Mouse (Mus musculus): Measurements from ENCODE around the gene Helz2.

Gene Helz2

GRCm38 (mm10) chr2:181241602-181242313, at the start of gene Helz2:
Gene Helz2, minus strand, starts transcription at chr2:181242027.
- ChIA-PET POLR2A (interaction anchor here in 3 of 4 experiments (0.5 to 2.7 kb wide), 7 partner anchors 8 to 1167 kb away, joined by 3 to 9 read pairs (median 4); partner anchors contain the start of gene Ppdpf (in 1 of the 3)), CTCF (interaction anchor here in 3 of 4 experiments (0.6 to 1.0 kb wide), 6 partner anchors 12 to 326 kb away, joined by 3 to 10 read pairs (median 4); partner anchors contain the start of genes Ppdpf (in 1 of the 3) and Ptk6 (in 1 of the 3))

DNA sequence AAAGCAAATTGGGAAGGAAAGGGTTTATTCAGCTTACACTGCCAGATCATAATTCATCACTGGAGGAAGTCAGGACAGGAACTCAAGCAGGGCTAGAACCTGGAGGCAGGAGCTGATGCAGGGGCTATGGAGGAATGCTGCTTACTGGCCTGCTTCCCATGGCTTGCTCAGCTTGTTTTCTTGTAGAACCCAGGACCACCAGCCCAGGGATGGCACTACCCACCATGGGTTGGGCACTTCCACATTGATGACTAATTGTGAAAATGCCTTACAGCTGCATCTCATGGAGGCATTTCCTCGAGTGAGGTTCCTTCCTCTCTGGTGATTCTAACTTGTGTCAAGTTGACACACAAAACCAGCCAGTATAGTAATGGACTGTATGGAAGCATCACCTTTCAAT, 49.1 kb upstream of the Helz2 start:
- POLR2A ChIA-PET = interaction anchor here in 2 of 4 experiments (0.7 to 2.1 kb wide), 4 partner anchors 16 to 104 kb away, joined by 3 to 4 read pairs (median 4); partner anchors contain the start of gene Ppdpf (in 1 of the 2)
- CTCF ChIA-PET = no interaction called here

DNA sequence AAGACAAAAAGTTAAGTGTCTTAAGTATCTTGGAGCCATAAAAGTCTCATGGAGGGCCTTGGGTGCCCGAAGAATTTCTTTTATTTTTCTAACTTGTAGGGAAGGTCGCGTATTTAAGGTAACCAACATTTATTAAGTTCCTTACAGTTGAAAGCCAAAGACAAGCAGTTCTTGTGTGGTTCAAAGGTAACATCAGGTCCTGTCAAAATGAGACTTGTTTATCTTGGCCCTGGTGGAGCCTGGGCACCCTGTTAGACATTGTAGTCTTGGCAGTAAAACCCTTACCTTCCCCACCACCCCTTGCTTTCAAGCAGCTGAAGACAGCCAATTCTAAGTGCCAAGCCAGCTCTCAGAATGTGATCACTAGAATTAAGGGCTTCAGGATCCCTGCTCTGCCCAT, 46.9 kb upstream of the Helz2 start:
- POLR2A ChIA-PET = interaction anchor here in 2 of 4 experiments (0.6 to 2.0 kb wide), 16 partner anchors 11 to 310 kb away, joined by 3 to 9 read pairs (median 3); partner anchors contain the start of genes Ppdpf (in 2 of the 2), Fndc11 (in 1 of the 2), Samd10 (in 1 of the 2) and Stmn3 (in 1 of the 2)

DNA sequence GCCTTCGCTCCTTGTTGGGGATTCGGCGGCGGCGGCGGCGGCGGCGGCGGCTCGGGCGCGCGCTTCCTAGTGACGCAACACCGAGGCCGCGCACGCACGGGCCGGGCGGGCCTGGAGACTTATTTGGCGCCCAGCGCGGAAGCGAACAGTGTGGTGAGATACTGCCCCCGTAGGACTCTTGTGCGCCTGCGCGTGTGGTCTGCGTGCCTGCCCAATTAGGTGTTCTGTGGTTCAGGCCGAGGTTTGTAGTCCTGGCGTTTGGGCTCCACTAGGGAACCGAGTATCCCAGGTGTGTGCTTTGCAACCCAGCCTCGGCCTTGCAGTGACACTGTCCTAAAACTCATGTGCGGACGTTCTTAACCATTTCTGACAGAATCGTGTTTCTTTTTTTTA, 46.1 kb upstream of the Helz2 start, which contains the start of gene Gmeb2:
Gmeb2 (minus strand) TSS at position 78 of the 393 bp plus-strand sequence.
- ChIA-PET POLR2A (interaction anchor here in 2 of 4 experiments (0.9 to 2.0 kb wide), 8 partner anchors 10 to 101 kb away, joined by 3 to 9 read pairs (median 4); partner anchors contain the start of genes Ppdpf (in 1 of the 2) and Stmn3 (in 1 of the 2)), CTCF (interaction anchor here in 1 of 4 experiments (0.8 kb wide), 1 partner anchor 43 kb away, joined by 3 read pairs; no protein-coding TSS in a partner anchor)

More for the DNA sequence above, 46.9 kb upstream of the Helz2 start:
- CTCF ChIA-PET = interaction anchor here in 3 of 4 experiments (0.8 to 1.1 kb wide), 4 partner anchors 18 to 100 kb away, joined by 3 to 4 read pairs (median 4); no protein-coding TSS in a partner anchor

DNA sequence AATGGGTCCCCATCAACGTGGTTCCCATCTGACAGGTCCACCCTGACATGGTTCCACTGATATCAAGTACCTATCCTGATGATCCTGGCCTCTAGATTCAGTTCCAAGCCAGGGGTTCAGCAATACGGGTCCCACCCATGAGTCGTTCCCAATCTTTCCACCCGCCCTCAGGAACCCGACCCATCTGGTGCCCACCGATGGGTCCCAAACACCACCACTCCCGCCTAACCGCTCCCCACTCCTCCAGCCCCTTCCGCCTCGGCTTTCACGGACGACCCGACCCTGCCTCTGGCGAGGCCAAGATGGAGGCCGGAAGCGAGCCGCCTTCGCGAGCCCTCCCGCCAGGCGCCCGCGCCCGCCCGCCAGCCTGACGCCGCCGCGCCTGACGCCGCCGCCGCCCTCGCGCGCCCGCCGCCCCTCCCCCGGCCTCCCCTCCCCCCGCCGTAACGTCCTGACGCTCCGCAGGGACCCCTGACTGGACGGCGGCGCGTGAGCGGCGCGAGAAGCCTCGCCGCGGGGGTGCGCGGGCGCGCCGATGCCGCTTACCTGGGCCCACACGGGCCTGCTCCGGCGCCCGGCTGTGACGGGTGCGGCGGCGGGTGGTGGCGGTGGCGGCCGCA, 45.6 kb upstream of the Helz2 start:
- POLR2A ChIA-PET = interaction anchor here in 1 of 4 experiments (1.6 kb wide), 1 partner anchor 31 kb away, joined by 4 read pairs; no protein-coding TSS in a partner anchor
- CTCF ChIA-PET = no interaction called here

DNA sequence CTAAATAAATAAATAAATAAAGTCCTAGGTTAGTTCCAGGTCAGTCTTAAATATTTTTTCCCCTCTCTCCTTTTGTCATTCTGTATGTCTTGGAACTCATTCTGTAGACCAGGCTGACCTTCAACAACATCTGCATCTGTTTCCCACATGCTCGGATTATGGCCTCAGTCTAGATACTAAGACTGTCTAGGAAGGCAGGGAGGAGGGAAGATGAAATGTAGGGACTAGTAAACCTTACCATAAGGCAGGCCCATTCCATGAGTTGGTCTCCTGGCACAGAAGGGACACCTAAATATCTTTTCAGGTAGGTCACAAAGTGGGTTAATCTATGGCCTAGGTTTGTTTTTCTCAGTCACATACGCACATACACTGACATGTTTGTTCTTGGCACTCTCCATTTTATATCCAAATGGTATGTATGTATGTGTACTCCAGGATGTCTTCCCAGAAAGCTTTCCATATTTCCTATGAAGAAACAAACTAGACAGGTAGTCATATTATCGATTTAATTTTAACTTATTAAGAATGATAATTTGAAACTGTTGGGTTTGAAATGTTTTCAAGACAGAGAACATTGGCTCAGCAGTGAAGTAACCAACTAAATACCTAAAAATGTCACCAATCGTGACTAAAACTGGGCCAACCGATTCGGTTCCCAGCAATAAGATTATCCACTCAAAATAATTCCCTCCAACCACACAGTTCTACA, 45.0 kb upstream of the Helz2 start:
- CTCF ChIA-PET = no interaction called here
- POLR2A ChIA-PET = interaction anchor here (0.5 to 3.1 kb wide), 19 partner anchors 9 to 314 kb away, joined by 3 to 16 read pairs (median 4); partner anchors contain the start of gene Ppdpf (in 2 of the 4)

- ChIA-PET POLR2A (interaction anchor here in 2 of 4 experiments (0.7 to 2.9 kb wide), 5 partner anchors 16 to 323 kb away, joined by 3 to 7 read pairs (median 5); no protein-coding TSS in a partner anchor), CTCF (interaction anchor here in 2 of 4 experiments (0.6 to 0.7 kb wide), 3 partner anchors 34 to 243 kb away, joined by 4 to 7 read pairs (median 7); no protein-coding TSS in a partner anchor)
Observed at GRCm38 (mm10) chr2:181279968-181280367, 38.1 kb upstream of the Helz2 start.

GRCm38 (mm10) chr2:181277866-181278265, 36.0 kb upstream of the Helz2 start:
- ChIA-PET CTCF (no interaction called here), POLR2A (interaction anchor here in 2 of 4 experiments (0.6 to 2.9 kb wide), 8 partner anchors 8 to 146 kb away, joined by 3 to 7 read pairs (median 4); no protein-coding TSS in a partner anchor)

GRCm38 (mm10) chr2:181276766-181277165, 34.9 kb upstream of the Helz2 start:
- CTCF ChIA-PET = interaction anchor here in 2 of 4 experiments (0.6 to 1.2 kb wide), 3 partner anchors 90 to 1310 kb away, joined by 3 to 6 read pairs (median 5); partner anchors contain the start of gene Ppdpf (in 1 of the 2)
- POLR2A ChIA-PET = interaction anchor here in 2 of 4 experiments (0.6 to 2.5 kb wide), 9 partner anchors 9 to 81 kb away, joined by 3 to 16 read pairs (median 3); partner anchors contain the start of genes Ptk6 (in 1 of the 2) and Rtel1 (in 1 of the 2)

DNA sequence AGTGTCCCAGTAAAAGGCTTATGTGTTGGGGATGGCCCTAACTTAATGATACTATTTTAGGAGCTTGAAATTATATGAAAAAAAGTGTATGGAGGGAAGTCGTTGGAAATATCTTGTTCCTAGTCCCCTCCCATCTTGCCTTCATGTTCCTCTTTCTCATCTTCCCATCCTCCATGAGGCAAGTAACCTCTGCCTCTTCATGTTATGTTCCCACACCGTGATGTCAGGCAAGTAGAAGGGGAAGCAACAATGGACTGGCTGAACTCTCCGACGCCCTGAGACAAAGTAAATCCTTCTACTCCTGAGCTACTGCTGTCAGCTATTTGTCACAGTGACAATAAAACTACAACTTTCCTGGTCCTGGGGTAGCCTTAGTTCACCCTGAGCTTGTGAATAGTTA, 32.8 kb upstream of the Helz2 start:
- CTCF ChIA-PET = no interaction called here
- POLR2A ChIA-PET = interaction anchor here in 1 of 4 experiments (1.5 to 2.5 kb wide), 3 partner anchors 11 to 86 kb away, joined by 3 to 16 read pairs (median 3); no protein-coding TSS in a partner anchor

DNA sequence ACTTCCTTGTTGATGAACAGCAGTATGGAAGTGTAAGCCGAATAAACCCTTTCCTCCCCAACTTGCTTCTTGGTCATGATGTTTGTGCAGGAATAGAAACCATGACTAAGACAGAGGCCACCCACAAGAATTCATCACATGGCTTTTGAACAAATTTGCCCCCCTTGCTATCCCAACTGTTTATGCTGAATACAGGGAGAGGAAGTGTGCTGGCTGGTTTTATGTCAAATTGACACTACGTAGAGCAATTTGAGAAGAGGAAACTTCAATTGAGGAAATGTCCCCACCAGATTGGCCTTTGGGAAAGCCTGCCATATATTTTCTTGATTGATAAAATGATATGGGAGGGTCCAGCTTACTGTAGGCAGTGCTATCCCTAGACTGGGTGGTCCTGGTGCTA, 32.0 kb upstream of the Helz2 start:
- CTCF ChIA-PET = no interaction called here
- POLR2A ChIA-PET = interaction anchor here in 1 of 4 experiments (1.5 to 1.6 kb wide), 2 partner anchors 85 to 87 kb away, joined by 3 read pairs; partner anchors contain the start of gene Ppdpf

DNA sequence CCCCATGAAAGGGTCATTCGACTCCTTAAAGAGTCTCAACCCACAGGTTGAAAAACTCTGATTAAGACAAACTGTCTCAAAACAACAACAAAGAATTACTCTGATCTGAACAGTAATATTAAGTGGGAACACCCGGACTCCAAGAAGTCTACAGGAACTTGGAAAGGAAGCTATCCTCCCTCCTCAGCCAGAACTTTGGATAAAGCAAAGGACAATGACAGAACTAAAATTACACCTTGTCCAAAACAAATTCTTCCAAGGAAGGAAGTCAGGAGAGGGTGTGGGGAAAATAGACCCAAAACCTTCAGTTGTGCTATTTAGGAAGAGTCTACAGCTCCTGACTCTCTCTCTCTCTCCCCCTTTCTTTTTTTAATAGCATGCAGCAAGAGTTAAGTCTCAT, 30.3 kb upstream of the Helz2 start:
- POLR2A ChIA-PET = interaction anchor here in 2 of 4 experiments (0.7 to 1.3 kb wide), 2 partner anchors 36 to 371 kb away, joined by 3 read pairs; no protein-coding TSS in a partner anchor
- CTCF ChIA-PET = no interaction called here

- ChIA-PET CTCF (no interaction called here), POLR2A (interaction anchor here in 1 of 4 experiments (0.8 to 1.6 kb wide), 2 partner anchors 9 to 46 kb away, joined by 3 to 4 read pairs; no protein-coding TSS in a partner anchor)
Observed at GRCm38 (mm10) chr2:181266839-181267238, 25.0 kb upstream of the Helz2 start.

GRCm38 (mm10) chr2:181253248-181253647, 11.4 kb upstream of the Helz2 start:
- ChIA-PET CTCF (no interaction called here), POLR2A (interaction anchor here in 2 of 4 experiments (0.6 to 2.5 kb wide), 3 partner anchors 10 to 23 kb away, joined by 3 to 7 read pairs (median 3); partner anchors contain the start of gene Helz2 (in 1 of the 2))

DNA sequence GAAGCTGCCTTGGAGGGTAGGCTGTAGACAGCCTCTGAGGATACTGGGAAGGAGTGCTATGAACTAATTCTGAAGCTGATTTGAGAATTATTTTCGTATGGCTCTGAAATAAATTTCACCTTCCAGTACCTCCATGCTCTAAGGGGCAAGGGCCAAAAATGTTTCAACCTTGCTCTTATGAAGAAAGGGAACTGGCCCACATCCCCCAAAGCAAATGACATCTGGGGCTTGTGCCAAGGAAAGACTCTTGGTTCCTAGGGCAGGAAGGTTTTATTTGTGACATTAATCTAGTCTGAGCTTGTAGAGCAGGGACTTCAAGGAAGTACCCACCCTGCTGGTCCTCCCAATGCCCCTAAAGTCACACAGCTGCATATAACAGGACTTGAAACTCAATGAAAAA, 10.0 kb upstream of the Helz2 start:
- CTCF ChIA-PET = interaction anchor here in 1 of 4 experiments (0.6 kb wide), 1 partner anchor 62 kb away, joined by 3 read pairs; no protein-coding TSS in a partner anchor
- POLR2A ChIA-PET = interaction anchor here in 2 of 4 experiments (1.2 to 2.5 kb wide), 2 partner anchors 8 kb away, joined by 4 to 7 read pairs; no protein-coding TSS in a partner anchor

GRCm38 (mm10) chr2:181249217-181249616, 7.4 kb upstream of the Helz2 start:
- CTCF ChIA-PET = interaction anchor here in 1 of 4 experiments (0.6 to 0.7 kb wide), 2 partner anchors 321 to 523 kb away, joined by 3 to 5 read pairs; no protein-coding TSS in a partner anchor
- POLR2A ChIA-PET = interaction anchor here in 1 of 4 experiments (0.6 to 1.0 kb wide), 2 partner anchors 30 to 42 kb away, joined by 3 to 4 read pairs; partner anchors contain the start of gene Fndc11

DNA sequence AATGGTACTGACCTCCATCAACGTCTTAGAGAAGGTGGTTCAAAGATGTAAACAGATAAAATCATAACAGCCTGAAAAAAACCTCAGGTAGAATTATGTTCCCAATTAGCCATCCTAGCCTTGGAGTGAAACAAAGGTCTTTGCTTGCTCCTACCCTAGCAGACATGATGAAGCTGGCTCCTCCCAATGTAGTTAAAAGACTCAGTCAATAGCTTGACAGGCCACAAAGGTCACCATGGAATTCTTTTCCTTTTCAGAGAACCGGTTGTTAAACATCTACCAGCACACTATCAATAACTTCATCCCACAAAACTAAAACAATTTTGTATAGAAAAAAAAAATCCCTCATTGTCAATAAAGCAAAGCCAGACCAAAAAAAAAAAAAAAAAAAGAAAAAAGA, 3.2 kb upstream of the Helz2 start:
- POLR2A ChIA-PET = interaction anchor here in 3 of 4 experiments (0.6 to 2.3 kb wide), 13 partner anchors 12 to 657 kb away, joined by 3 to 11 read pairs (median 3); partner anchors contain the start of genes Ppdpf (in 2 of the 3), Fndc11 (in 1 of the 3), Srms (in 1 of the 3) and Stmn3 (in 1 of the 3)
- CTCF ChIA-PET = interaction anchor here in 2 of 4 experiments (0.6 to 1.1 kb wide), 2 partner anchors 43 to 58 kb away, joined by 3 read pairs; partner anchors contain the start of gene Ppdpf (in 1 of the 2)

Data from embryonic stem cell, embryonic (primary cell).